Mouse (Mus musculus): ENCODE data around the gene Nepro.

Gene Nepro

DNA sequence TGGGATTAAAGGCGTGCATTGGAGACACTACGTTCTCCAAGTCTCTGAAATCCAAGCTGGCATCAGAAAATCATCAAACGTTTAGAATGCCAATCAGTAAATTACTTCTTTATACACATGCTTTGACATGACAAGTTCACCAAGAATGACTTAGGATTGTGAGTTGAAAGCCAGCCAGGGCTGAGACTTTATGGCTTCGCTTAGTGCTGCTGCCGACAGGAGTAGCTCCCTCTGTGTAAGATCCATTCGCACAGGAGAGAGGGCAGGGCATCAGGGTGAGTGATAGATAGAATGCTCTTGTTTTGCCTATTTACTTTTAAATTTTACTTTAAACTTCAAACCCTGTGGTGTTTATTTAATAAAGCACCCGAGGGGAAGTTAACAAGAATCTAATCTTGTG, 43.4 kb downstream of the Nepro start:
- no peak for ATAC-seq (ENCODE audit: low TSS enrichment)

DNA sequence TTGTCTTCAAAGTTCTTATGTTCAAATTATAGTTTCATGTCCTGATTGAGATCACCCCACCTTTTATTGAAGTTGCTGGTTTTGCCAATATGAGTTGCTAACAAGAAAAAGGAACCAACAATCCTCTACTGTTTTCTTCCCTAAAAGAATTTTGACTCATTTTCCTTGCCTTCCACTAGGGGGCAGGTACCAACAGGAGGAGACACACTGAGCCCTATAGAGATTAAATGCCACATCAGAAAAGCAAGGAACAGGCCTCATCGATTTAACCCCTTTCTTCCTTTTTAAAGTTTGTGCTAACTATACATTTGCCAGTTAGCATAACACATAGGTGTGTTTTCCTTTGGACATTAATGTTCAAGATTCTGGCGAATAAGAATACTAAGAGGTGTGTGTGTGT, 43.9 kb downstream of the Nepro start:
- ATAC-seq (ENCODE audit: low TSS enrichment): peak; percentile 74

DNA sequence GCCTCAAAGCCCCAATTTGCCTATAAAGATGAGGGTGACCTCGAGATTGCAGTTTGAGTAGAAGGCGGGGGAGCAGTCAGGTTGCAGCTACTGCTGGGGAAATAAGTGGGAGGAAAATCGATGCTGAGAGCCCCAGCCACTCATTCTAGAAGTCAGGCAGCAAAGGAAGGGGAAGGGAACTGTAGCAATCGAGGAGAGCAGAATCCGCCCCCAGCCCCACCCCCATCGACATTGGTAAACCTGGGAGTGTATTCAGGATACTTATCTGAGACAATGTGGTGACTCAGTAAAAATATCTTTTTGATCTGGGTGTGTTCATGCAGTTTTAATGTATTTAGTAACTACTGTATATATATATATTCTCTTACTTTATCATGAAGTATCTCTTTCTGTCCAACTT, 48.5 kb downstream of the Nepro start:
- no peak for ATAC-seq (ENCODE audit: low TSS enrichment)

DNA sequence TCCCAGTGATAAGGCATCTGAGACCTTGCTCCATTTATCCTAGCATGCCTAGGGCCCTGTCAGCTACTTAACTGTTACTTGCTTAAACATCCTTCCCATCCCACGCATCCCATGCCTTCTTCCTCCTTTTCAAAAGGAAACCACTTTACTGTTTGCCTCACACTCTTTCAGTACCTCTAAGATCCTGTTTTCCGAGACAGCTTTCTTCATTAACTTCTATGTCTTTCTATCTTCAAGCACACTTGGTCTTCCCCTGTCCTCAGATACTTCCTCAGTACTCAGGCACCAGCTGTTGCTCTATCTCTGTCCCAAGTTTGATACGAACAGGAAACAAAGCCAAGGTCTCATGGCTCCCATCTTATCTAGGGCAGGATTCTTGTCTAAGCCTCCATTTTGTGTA, 49.6 kb downstream of the Nepro start:
- no peak for ATAC-seq (ENCODE audit: low TSS enrichment)

DNA sequence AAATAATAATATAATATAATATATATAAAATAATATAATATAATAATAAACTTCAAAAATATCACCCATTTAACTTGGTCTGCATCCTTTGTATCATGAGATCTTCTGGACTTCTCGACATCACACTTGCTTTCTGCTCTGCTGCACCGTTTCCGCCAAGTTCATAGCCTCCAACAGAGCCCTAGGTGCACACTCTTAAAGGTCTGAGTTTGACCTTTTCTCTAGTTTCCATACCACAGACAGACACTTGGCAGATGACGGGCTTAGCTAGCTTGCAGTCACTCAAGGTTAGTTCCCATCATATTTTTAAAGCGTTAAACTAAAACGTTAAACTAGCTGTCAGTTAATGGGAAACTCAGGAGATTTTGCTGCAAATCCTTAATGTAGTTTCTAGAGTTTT, 50.1 kb downstream of the Nepro start:
- no peak for ATAC-seq (ENCODE audit: low TSS enrichment)

DNA sequence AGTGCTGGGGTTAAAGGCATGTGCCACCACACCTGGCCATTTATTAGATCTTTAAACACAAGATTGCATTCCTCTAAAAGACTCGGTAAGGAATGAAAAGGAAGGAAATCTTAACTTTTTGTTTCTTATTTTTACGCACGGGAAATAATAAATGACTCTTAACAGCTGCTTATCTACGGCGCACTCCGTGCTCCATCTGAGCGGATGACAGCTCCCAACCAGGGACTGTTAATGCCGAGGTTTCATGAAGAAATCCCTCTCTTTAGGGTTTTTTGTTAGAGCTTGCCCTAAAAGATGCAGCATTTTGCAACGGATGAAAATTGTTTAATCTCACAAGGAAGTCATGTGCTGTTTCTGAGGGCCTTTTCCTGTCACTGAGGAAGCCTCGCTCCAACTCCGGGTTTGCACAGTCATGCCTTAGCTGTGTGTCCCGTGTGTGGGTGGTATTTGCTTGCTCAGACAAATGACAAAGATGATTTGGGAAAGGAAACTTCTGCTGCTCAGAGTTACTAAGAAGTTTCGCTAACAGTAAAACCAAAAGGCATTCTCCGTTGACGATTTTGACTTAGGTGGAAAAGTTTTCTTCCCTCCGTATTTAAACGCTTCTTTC, 54.5 kb downstream of the Nepro start:
- peak; percentile 85 for ATAC-seq (ENCODE audit: low TSS enrichment)

DNA sequence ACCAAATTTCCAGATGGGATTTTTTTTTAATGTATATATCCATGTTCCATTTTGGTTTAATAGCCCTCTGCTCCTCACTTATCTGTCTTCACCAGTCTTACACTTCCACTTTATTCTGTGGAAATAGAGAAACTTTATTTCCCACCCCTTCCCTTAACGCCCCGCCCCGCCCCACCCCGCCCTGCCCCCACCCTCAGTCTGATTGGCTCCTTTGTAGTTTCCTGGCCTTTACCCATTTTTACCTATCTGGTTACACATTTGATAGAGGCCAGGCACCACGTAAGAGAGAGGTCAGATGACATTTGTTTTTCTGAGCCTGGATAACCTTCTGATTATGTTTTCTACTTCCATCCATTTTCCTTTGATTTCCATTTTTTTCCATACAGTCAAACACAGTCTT, 55.4 kb downstream of the Nepro start:
- no peak for ATAC-seq (ENCODE audit: low TSS enrichment)

DNA sequence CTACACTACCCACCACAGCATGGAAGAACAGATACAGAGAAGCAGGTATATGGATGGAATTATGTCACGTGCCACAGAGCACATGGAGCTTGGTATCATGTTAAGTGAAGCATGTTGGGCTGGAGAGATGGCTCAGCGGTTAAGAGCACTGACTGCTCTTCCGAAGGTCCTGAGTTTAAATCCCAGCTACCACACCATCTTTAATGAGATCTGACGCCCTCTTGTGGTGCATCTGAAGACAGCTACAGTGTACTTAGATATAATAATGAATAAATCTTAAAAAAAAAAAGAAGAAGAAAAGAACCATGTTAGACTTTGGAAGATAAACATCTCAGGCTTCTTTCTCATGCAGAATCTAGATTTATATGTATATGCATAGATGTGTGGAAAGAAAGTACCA, 56.6 kb downstream of the Nepro start:
- no peak for ATAC-seq (ENCODE audit: low TSS enrichment)
